ENCODE assay signal across 25 mouse cellular contexts in the genomic region with DNA sequence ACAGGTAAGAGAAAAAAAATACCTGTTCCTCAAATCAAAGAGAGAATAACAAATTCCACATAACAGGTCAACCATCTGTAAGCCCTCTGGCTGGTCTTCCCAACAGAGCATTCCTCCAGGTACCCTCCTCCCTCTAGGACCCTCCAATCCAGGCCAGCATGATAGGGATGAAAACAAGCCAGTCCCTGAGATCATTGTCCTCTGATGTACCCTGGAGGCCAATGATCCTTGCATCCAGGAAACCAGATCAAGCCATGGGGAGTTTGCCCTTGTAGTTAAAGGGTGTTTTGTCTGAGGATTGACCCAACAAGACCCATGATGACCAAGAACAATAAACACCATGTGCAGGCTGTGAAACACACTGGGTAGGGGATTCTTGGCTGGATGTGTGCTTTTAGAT. TPM values are rescaled to one million over a fixed set of nuclear protein-coding genes. Genes with fewer than 3 reads are reported as not detected.
DNase-seq lines count a peak whose midpoint lies in the region; ATAC-seq and TF ChIP-seq lines count a peak whose summit lies in the region.
"Had no signal": no experiment of that assay in that cellular context is flagged by ENCODE, and none has a peak within 500 bp of the region (broad histone marks: within the 10 kb centered on the region; RNA-seq: fewer than 3 reads in every experiment).

No protein-coding gene starts in this region.

- ATAC-seq in forebrain, embryonic 11.5 days (replicated peaks; ENCODE audit: low FRiP score): no peak
- ATAC-seq in forebrain, embryonic 13.5 days: no peak
- ATAC-seq in liver, postnatal 0 days: peak; percentile 89
- ATAC-seq in liver, embryonic 12.5 days: no peak
- ATAC-seq: activated CD4-positive, CD25-positive, alpha-beta regulatory T cell, adult 4 months; forebrain, embryonic 14.5 days; forebrain, embryonic 16.5 days; Patski had no signal

- no peaks in the 10 kb centered on the region for H3K4me1 ChIP-seq in forebrain, embryonic 11.5 days (replicated peaks; ENCODE audit: control insufficient read depth, insufficient read depth, low read length)
- H3K4me1 ChIP-seq in forebrain, embryonic 13.5 days: no peaks in the 10 kb centered on the region
- no peaks in the 10 kb centered on the region for H3K4me1 ChIP-seq in liver, postnatal 0 days (ENCODE audit: insufficient read depth)
- no peaks in the 10 kb centered on the region for H3K4me1 ChIP-seq in liver, embryonic 12.5 days

- no peaks in the 10 kb centered on the region for H3K36me3 ChIP-seq in forebrain, embryonic 11.5 days (ENCODE audit: control insufficient read depth, insufficient read depth, low read length)
- no peaks in the 10 kb centered on the region for H3K36me3 ChIP-seq in forebrain, embryonic 13.5 days (ENCODE audit: poor library complexity, severe bottlenecking)
- no peaks in the 10 kb centered on the region for H3K36me3 ChIP-seq in liver, postnatal 0 days (replicated peaks; ENCODE audit: insufficient read depth, low read length)
- H3K36me3 ChIP-seq in liver, embryonic 12.5 days: no peaks in the 10 kb centered on the region
- H3K36me3 ChIP-seq: embryonic facial prominence, embryonic 13.5 days; embryonic facial prominence, embryonic 15.5 days; forebrain, embryonic 10.5 days had no signal

- H3K9me3 ChIP-seq in forebrain, embryonic 11.5 days (ENCODE audit: control insufficient read depth, low read length): no peaks in the 10 kb centered on the region
- no peaks in the 10 kb centered on the region for H3K9me3 ChIP-seq in forebrain, embryonic 13.5 days (replicated peaks)
- no peaks in the 10 kb centered on the region for H3K9me3 ChIP-seq in liver, postnatal 0 days (ENCODE audit: low read length)
- H3K9me3 ChIP-seq in liver, embryonic 12.5 days (replicated peaks): no peaks in the 10 kb centered on the region
- H3K9me3 ChIP-seq: embryonic facial prominence, embryonic 13.5 days; embryonic facial prominence, embryonic 15.5 days; forebrain, embryonic 10.5 days had no signal

- no peak overlapping the region for H3K4me3 ChIP-seq in forebrain, embryonic 11.5 days (ENCODE audit: low read depth, low read length)
- H3K4me3 ChIP-seq in forebrain, embryonic 13.5 days: no peak overlapping the region
- H3K4me3 ChIP-seq in liver, postnatal 0 days (ENCODE audit: low read depth, low read length): no peak overlapping the region
- no peak overlapping the region for H3K4me3 ChIP-seq in liver, embryonic 12.5 days
- H3K4me3 ChIP-seq: embryonic facial prominence, embryonic 13.5 days; embryonic facial prominence, embryonic 15.5 days; erythroblast, embryonic 14.5 days; forebrain, embryonic 10.5 days had no signal

- peak; percentile 63; the same call in 1 of the 2 replicates for TF ChIP-seq EP300 in liver, postnatal 0 days (IDR thresholded peaks at IDR 0.05; ENCODE audit: low read depth)

- peak; percentile 8 for DNase-seq in forebrain, embryonic 11.5 days (ENCODE audit: low spot score)
- DNase-seq in liver, postnatal 0 days: no peak
- peak; percentile 6 for DNase-seq in Muller cell, postnatal 12 days (ENCODE audit: inconsistent ontology term)
- DNase-seq in cerebellum, adult 11 months: no peak
- DNase-seq: adrenal gland, adult 8-10 months; adrenal gland, postnatal 14 days; adrenal gland, postnatal 36 days; cerebellum, adult 18-20 months; cerebellum, adult 8-10 months; cerebellum, adult 9-11 months; cerebellum, postnatal 14 days; cerebellum, postnatal 36 days had no signal

- no peak overlapping the region for H3K9ac ChIP-seq in forebrain, embryonic 11.5 days (ENCODE audit: low read length)
- no peak overlapping the region for H3K9ac ChIP-seq in forebrain, embryonic 13.5 days
- no peak overlapping the region for H3K9ac ChIP-seq in liver, postnatal 0 days (replicated peaks)
- H3K9ac ChIP-seq in liver, embryonic 12.5 days: no peak overlapping the region
- H3K9ac ChIP-seq: embryonic facial prominence, embryonic 13.5 days; embryonic facial prominence, embryonic 15.5 days had no signal

- H3K4me2 ChIP-seq in forebrain, embryonic 11.5 days (ENCODE audit: low read depth, low read length, severe bottlenecking): no peak overlapping the region
- no peak overlapping the region for H3K4me2 ChIP-seq in forebrain, embryonic 13.5 days
- H3K4me2 ChIP-seq in liver, postnatal 0 days (ENCODE audit: low read depth, low read length): no peak overlapping the region
- H3K4me2 ChIP-seq in liver, embryonic 12.5 days: no peak overlapping the region
- H3K4me2 ChIP-seq: embryonic facial prominence, embryonic 13.5 days; embryonic facial prominence, embryonic 15.5 days had no signal

- H3K27me3 ChIP-seq in forebrain, embryonic 11.5 days (ENCODE audit: control insufficient read depth, insufficient read depth, low read length): no peaks in the 10 kb centered on the region
- no peaks in the 10 kb centered on the region for H3K27me3 ChIP-seq in forebrain, embryonic 13.5 days
- H3K27me3 ChIP-seq in liver, postnatal 0 days (ENCODE audit: insufficient read depth, low read length): no peaks in the 10 kb centered on the region
- H3K27me3 ChIP-seq in liver, embryonic 12.5 days (replicated peaks): no peaks in the 10 kb centered on the region
- H3K27me3 ChIP-seq: embryonic facial prominence, embryonic 13.5 days; embryonic facial prominence, embryonic 15.5 days; Patski had no signal

- TF ChIP-seq CTCF in liver, postnatal 0 days (IDR thresholded peaks at IDR 0.05; ENCODE audit: low read depth): no peak

- H3K27ac ChIP-seq in forebrain, embryonic 11.5 days (ENCODE audit: low read depth, low read length): no peak overlapping the region
- no peak overlapping the region for H3K27ac ChIP-seq in forebrain, embryonic 13.5 days
- H3K27ac ChIP-seq in liver, postnatal 0 days (ENCODE audit: low read depth): peak overlapping the region; percentile 34; the same call in 1 of the 2 replicates
- no peak overlapping the region for H3K27ac ChIP-seq in liver, embryonic 12.5 days
- H3K27ac ChIP-seq: embryonic facial prominence, embryonic 13.5 days; embryonic facial prominence, embryonic 15.5 days; forebrain, embryonic 10.5 days had no signal

RNA-seq across cellular contexts. Expression of gene Fetub, which starts 3.9 kb away (rescaled TPM):
- not detected in 2 replicates for polyA plus RNA-seq in forebrain, embryonic 11.5 days (2014; fragmentation: Nextera tagmentation; extraction: Ambion mirVana)
- polyA plus RNA-seq in forebrain, embryonic 13.5 days (2015; fragmentation: Nextera tagmentation; extraction: Ambion mirVana): not detected in 2 replicates
- 578 and 644 TPM in 2 replicates for polyA plus RNA-seq in liver, postnatal 0 days (2015; fragmentation: Nextera tagmentation; extraction: Ambion mirVana)
- 0.35 and 0.69 TPM in 2 replicates for polyA plus RNA-seq in liver, embryonic 12.5 days (2016; fragmentation: Nextera tagmentation; extraction: Ambion mirVana)
- polyA plus RNA-seq: activated CD4-positive, CD25-positive, alpha-beta regulatory T cell, adult 4 months; erythroblast, embryonic 14.5 days; forebrain, embryonic 10.5 days; forebrain, embryonic 14.5 days; forebrain, embryonic 16.5 days had no signal

RNA-seq across cellular contexts. Expression of gene Ahsg, which starts 23.2 kb away (rescaled TPM):
- polyA plus RNA-seq in forebrain, embryonic 11.5 days (2014; fragmentation: Nextera tagmentation; extraction: Ambion mirVana): not detected in 2 replicates
- polyA plus RNA-seq in forebrain, embryonic 13.5 days (2015; fragmentation: Nextera tagmentation; extraction: Ambion mirVana): 1.5 TPM in 1 of 2 replicates, not detected in the other
- 25,564 and 27,060 TPM in 2 replicates for polyA plus RNA-seq in liver, postnatal 0 days (2015; fragmentation: Nextera tagmentation; extraction: Ambion mirVana)
- 184 and 190 TPM in 2 replicates for polyA plus RNA-seq in liver, embryonic 12.5 days (2016; fragmentation: Nextera tagmentation; extraction: Ambion mirVana)
- polyA plus RNA-seq: activated CD4-positive, CD25-positive, alpha-beta regulatory T cell, adult 4 months; C2C12; embryonic facial prominence, embryonic 11.5 days; embryonic facial prominence, embryonic 13.5 days; forebrain, embryonic 10.5 days; forebrain, embryonic 14.5 days; Patski had no signal

RNA-seq across cellular contexts. Expression of gene Hrg, which starts 36.6 kb away (rescaled TPM):
- polyA plus RNA-seq in forebrain, embryonic 11.5 days (2014; fragmentation: Nextera tagmentation; extraction: Ambion mirVana): 0.32 TPM in 1 of 2 replicates, not detected in the other
- 0.10 and 0.15 TPM in 2 replicates for polyA plus RNA-seq in forebrain, embryonic 13.5 days (2015; fragmentation: Nextera tagmentation; extraction: Ambion mirVana)
- polyA plus RNA-seq in liver, postnatal 0 days (2015; fragmentation: Nextera tagmentation; extraction: Ambion mirVana): 443 and 542 TPM in 2 replicates
- 0.10 and 0.13 TPM in 2 replicates for polyA plus RNA-seq in liver, embryonic 12.5 days (2016; fragmentation: Nextera tagmentation; extraction: Ambion mirVana)
- polyA plus RNA-seq: activated CD4-positive, CD25-positive, alpha-beta regulatory T cell, adult 4 months; C2C12; embryonic facial prominence, embryonic 11.5 days; embryonic facial prominence, embryonic 13.5 days; erythroblast, embryonic 14.5 days; forebrain, embryonic 10.5 days; forebrain, embryonic 14.5 days; forebrain, embryonic 16.5 days; frontal cortex, adult 2 months; Patski had no signal

RNA-seq across cellular contexts. Expression of gene Dnajb11, which starts 56.6 kb away (rescaled TPM):
- polyA plus RNA-seq in forebrain, embryonic 11.5 days (2014; fragmentation: Nextera tagmentation; extraction: Ambion mirVana): 95.6 and 97.3 TPM in 2 replicates
- polyA plus RNA-seq in forebrain, embryonic 13.5 days (2015; fragmentation: Nextera tagmentation; extraction: Ambion mirVana): 82.1 and 83.9 TPM in 2 replicates
- 48.9 and 50.3 TPM in 2 replicates for polyA plus RNA-seq in liver, postnatal 0 days (2015; fragmentation: Nextera tagmentation; extraction: Ambion mirVana)
- 95.2 and 97.9 TPM in 2 replicates for polyA plus RNA-seq in liver, embryonic 12.5 days (2016; fragmentation: Nextera tagmentation; extraction: Ambion mirVana)

RNA-seq across cellular contexts. Expression of gene Tbccd1, which starts 56.8 kb away (rescaled TPM):
- polyA plus RNA-seq in forebrain, embryonic 11.5 days (2014; fragmentation: Nextera tagmentation; extraction: Ambion mirVana): 35.0 and 37.0 TPM in 2 replicates
- polyA plus RNA-seq in forebrain, embryonic 13.5 days (2015; fragmentation: Nextera tagmentation; extraction: Ambion mirVana): 26.5 and 28.6 TPM in 2 replicates
- polyA plus RNA-seq in liver, postnatal 0 days (2015; fragmentation: Nextera tagmentation; extraction: Ambion mirVana): 13.7 and 14.6 TPM in 2 replicates
- 31.1 and 33.3 TPM in 2 replicates for polyA plus RNA-seq in liver, embryonic 12.5 days (2016; fragmentation: Nextera tagmentation; extraction: Ambion mirVana)

Comparison
In these comparisons a context has a peak if more than half of its experiments do, and no peak if none do; other contexts are left out.
1. RNA of gene Fetub, which starts 3.9 kb away (polyA plus RNA-seq): 578 to 644 TPM in liver, postnatal 0 days; 0.35 to 0.69 TPM in liver, embryonic 12.5 days, not detected in forebrain, embryonic 11.5 days and not detected in forebrain, embryonic 13.5 days; every median in the first group is over 100 times any median in the second.
2. RNA of gene Hrg, which starts 36.6 kb away (polyA plus RNA-seq): 443 to 542 TPM in liver, postnatal 0 days; 0.32 TPM in forebrain, embryonic 11.5 days, 0.10 to 0.15 TPM in forebrain, embryonic 13.5 days and 0.10 to 0.13 TPM in liver, embryonic 12.5 days; every median in the first group is over 100 times any median in the second.
3. DNase-seq: peak in forebrain, embryonic 11.5 days (single experiment) and Muller cell, postnatal 12 days (single experiment); none in liver, postnatal 0 days (single experiment) and cerebellum, adult 11 months (single experiment).
4. RNA of gene Ahsg, which starts 23.2 kb away (polyA plus RNA-seq): 25,564 to 27,060 TPM in liver, postnatal 0 days and 184 to 190 TPM in liver, embryonic 12.5 days; not detected in forebrain, embryonic 11.5 days and 1.5 TPM in forebrain, embryonic 13.5 days; every median in the first group is over 10 times any median in the second.